ENCODE assay signal across 8 mouse cellular contexts in the genomic region with DNA sequence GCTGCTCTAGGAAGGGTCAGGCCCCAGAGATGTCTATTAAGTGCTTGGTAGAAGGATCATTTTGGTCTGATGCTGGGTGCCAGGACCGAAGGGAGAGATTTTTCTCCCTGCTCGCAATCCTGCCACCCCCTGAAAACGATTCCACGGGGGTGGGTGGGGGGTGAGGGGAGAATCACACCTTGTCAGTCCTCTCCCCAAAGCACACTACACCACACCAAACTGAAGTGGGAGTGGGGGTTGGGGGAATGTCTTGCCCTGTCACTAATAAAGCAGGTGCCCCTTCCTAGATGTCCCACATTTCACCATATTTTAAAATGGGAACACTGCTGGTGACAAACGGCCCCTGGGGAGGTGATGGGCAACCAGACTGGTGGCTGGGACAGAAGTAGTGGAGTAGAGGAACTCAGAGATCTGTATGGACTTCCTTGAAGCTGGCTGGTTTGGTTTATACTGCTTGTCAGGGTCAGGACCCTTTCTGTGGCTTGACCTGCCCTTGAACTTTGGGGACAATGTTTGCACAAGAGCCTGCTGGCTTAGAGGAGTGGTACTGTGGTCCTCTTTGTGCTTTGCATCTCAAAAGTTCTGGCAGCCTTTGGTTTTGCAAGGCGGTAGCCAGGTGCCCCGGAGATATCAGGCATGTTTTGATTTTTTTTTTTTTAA.
DNase-seq lines count a peak whose midpoint lies in the region; ATAC-seq lines count a peak whose summit lies in the region.

No protein-coding gene starts in this region.

- H3K36me3 ChIP-seq in intestine, embryonic 15.5 days, result no peaks in the 10 kb centered on the region
- no peaks in the 10 kb centered on the region for H3K36me3 ChIP-seq in midbrain, embryonic 13.5 days

- H3K4me1 ChIP-seq in intestine, embryonic 15.5 days (replicated peaks), result peaks cover 20% of the 10 kb centered on the region; the same call in 1 of the 2 replicates
- H3K4me1 ChIP-seq in midbrain, embryonic 13.5 days (replicated peaks), result peaks cover 38% of the 10 kb centered on the region

- H3K4me3 ChIP-seq in intestine, embryonic 15.5 days (replicated peaks), result peak overlapping the region; percentile 54
- H3K4me3 ChIP-seq in midbrain, embryonic 13.5 days (replicated peaks), result peak overlapping the region; percentile 62

- H3K27me3 ChIP-seq in intestine, embryonic 15.5 days (replicated peaks), result no peaks in the 10 kb centered on the region
- H3K27me3 ChIP-seq in midbrain, embryonic 13.5 days, result peaks cover 22% of the 10 kb centered on the region

- no peaks in the 10 kb centered on the region for H3K9me3 ChIP-seq in intestine, embryonic 15.5 days
- H3K9me3 ChIP-seq in midbrain, embryonic 13.5 days, result no peaks in the 10 kb centered on the region

- H3K4me2 ChIP-seq in intestine, embryonic 15.5 days (replicated peaks), result peak overlapping the region; percentile 91
- peak overlapping the region; percentile 76 for H3K4me2 ChIP-seq in midbrain, embryonic 13.5 days (replicated peaks)

- H3K9ac ChIP-seq in intestine, embryonic 15.5 days, result peak overlapping the region; percentile 46; the same call in 1 of the 2 replicates
- H3K9ac ChIP-seq in midbrain, embryonic 13.5 days (replicated peaks), result peak overlapping the region; percentile 81

- 0 out of 2 replicates have a peak, but pooled peaks have one; percentile 11 for ATAC-seq in intestine, embryonic 15.5 days
- peak; percentile 27 for ATAC-seq in midbrain, embryonic 13.5 days

- DNase-seq in cerebellum, adult 11-12 months, result peak; percentile 63
- no peak for DNase-seq in cerebellum, adult 11 months
- DNase-seq in right cerebral cortex, postnatal 25 days, result peak; percentile 49
- DNase-seq in right cerebral cortex, postnatal 4 days, result no peak
- no peak for DNase-seq in adrenal gland, postnatal 10 days
- DNase-seq in urinary bladder, adult 2 months (ENCODE audit: low spot score), result no peak

- WGBS in intestine, embryonic 15.5 days, result 16% methylated on average over 7 of the region's 7 CpGs
- WGBS in midbrain, embryonic 13.5 days, result 24% methylated on average over 7 of the region's 7 CpGs

- no peak overlapping the region for H3K27ac ChIP-seq in intestine, embryonic 15.5 days
- peak overlapping the region; percentile 88 for H3K27ac ChIP-seq in midbrain, embryonic 13.5 days

Comparison
In these comparisons a context has a peak if more than half of its experiments do, and no peak if none do; other contexts are left out.
1. DNase-seq: peak in cerebellum, adult 11-12 months (single experiment) and right cerebral cortex, postnatal 25 days (single experiment); none in cerebellum, adult 11 months (single experiment), right cerebral cortex, postnatal 4 days (single experiment), adrenal gland, postnatal 10 days (single experiment) and urinary bladder, adult 2 months (single experiment).